Mouse (Mus musculus) ovary, postnatal 10 days (tissue): Measurements from ENCODE around the gene Tacc2.
"Not testable (repeated sequence)": the region's sequence is repeated elsewhere in the genome, so short reads cannot be mapped to it uniquely, and the experiment has no call there.

Experiments used
- DNase-seq: peaks from one replicate; pipeline ENCODE4 v3.0.0; 2022; ENCODE audit warnings: low spot score

Tacc2 gene

GRCm38 (mm10) chr7:130653036-130653555 lies 75.9 kb downstream of the Tacc2 start:
- no peak for DNase-seq

DNA sequence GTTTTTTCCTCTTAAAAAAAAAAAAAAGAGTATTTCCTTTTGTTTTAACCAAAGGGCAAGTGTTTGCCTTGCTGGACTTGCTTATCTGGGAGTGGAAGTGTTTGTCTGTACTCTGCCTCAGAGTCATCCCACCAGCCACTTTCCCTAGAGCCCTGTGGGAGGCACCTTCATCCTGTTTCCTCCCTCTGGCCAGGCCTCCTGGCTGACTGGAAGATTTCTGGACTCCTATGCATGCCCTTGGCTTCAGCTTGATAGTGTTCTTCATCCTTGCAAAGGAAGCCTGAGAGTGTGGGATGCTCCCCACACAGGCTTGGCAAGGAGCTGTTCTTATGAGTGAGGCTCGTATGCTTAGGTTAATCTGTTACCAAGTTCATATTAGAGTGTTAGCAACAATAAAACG lies 77.3 kb downstream of the Tacc2 start:
- DNase-seq: no peak

GRCm38 (mm10) chr7:130656965-130657364 lies 79.7 kb downstream of the Tacc2 start:
- no peak for DNase-seq

- no peak for DNase-seq
Observed at GRCm38 (mm10) chr7:130657751-130658150, 80.5 kb downstream of the Tacc2 start.

DNA sequence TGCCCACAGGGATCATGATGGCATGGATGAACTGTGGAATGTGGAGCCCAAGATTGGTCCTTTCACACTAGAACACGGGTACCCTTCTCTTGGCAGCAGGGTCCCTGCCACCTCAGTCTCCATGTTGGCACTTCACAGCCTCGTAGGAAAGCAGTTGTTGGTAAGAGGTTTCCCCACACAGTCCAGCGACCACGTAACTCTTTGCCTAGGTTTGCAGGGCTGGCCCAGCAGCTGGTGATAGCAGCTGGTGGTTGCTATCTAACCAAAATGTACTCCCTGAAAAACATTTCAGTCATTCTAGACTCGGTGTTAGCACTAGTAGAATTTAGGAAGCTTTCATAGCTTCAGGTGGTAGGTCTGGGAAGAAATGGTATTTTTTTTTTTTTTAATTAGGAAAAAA lies 81.9 kb downstream of the Tacc2 start:
- no peak for DNase-seq

- DNase-seq: no peak
Observed at GRCm38 (mm10) chr7:130662250-130662649, 85.0 kb downstream of the Tacc2 start.

GRCm38 (mm10) chr7:130662869-130663268 lies 85.6 kb downstream of the Tacc2 start:
- DNase-seq: no peak

DNA sequence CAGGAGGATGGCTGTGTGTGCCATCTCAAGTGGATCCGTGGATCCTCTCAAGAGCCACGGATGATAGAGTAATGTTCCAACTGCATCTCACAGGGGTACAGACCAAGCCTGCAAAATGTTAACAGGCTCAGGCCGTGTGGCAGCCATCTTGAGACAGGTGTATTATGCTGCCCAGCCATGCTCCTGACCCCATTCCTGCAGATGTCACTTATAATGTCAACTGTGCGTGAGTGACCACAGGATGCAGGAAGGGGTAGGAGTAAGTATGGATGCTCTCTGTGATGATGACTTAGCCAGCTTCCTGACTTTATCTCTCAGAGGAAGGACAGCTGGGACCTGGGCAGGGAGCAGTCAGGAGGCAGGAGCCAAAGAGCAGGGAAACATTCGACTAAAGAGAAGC lies 86.8 kb downstream of the Tacc2 start:
- no peak for DNase-seq

DNA sequence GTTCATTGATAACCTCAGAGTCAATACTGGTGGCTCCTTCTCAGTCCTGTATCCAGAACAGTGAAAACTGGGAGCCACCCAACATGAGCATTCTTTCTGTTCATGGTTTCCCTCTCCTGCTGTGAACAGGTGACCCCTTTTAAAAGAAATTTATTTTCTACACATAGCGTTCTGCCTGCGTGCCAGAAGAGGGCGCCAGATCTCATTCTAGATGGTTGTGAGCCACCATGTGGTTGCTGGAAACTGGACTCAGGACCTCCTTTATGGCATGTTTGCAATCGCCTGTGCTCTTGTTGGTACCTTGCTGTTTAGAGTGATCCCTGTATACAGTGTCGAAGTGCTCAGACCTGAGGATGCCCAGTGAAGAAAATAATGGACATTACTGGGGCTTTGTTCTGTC lies 87.4 kb downstream of the Tacc2 start:
- DNase-seq: no peak

DNA sequence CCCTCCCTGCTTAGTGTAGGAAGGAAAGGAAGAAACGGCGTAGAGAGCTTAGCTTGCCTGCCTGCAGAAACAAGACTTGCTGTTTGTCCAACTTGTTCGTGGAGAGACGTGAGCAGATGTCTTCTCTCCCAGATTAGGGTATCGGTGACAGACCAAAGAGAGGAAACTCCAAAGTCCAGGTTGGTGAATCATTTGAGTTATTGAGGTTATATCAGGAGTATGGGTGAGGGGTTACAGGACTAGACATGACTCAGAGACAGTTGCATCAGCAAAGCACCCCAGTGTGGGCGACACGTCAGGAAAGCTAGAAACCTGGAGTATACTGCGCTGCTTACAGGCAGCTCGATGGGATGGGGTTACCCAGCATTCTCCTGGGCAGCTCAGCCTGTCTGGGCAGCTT lies 88.1 kb downstream of the Tacc2 start:
- DNase-seq: no peak

DNA sequence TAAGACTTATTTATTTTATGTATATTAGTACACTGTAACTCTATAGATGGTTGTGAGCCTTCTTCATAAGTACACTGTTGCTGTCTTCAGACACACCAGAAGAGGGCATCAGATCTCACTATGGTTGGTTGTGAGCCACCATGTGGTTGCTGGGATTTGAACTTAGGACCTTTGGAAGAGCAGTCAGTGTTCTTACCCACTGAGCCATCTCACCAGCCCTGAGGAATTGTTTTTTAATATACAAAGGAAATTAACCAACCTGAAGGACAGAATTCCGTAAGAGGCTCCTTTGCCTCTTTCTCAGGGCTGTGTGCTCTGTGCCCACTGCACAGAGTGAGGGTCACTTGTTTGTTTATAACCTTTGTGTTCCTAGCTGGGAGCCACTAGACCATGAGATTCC lies 90.8 kb downstream of the Tacc2 start:
- not testable (repeated sequence) for DNase-seq

DNA sequence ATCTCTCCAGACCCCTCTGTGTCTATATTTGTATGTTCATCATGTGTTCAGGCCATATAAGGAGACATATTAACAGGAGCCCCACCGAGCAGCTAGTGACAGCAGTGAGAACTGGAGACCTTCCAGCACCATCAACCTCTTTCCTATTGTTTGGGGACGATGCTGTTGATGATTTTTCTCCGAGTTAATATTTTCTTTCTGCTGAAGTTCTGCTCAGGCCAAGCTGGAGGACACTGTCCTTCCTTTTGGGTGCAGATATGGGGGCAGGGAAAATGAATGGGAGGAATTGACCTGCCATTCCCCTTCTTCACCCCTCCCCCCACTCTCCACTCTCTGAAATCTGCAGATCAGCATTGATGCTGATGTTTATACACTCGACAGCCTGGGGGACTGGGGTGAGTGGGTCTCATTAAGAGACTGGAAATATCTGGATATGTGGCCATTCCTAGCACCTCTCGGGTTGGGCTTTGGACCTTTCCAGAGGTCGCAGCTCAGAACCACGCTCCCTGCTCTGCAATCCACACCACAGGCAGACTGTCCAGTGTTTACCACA lies 91.6 kb downstream of the Tacc2 start:
- DNase-seq: no peak

DNA sequence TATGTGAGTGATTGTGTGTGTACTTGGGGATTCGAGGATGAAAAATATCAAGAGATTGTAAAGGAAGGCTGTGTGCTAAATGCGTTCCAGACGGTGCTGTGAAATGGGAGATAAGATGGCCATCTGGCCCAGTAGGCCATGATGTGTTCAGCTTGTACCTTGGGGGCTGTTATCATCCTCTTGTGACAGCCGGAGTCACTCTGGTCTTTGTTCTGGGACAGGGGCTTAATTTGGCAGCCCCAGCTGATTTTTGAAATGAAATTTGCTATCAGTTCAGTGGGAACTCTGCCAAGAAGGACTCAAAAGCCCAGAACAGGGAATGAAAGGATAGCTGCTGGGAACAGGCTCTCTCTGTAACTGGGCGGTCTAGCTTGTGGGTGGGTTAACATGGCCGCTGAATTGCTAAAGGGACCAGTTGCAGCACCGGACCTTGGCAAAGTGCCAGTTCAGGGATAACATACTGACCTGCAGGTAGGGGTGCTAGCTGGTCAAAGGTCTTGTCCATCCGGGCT lies 92.2 kb downstream of the Tacc2 start:
- no peak for DNase-seq

DNA sequence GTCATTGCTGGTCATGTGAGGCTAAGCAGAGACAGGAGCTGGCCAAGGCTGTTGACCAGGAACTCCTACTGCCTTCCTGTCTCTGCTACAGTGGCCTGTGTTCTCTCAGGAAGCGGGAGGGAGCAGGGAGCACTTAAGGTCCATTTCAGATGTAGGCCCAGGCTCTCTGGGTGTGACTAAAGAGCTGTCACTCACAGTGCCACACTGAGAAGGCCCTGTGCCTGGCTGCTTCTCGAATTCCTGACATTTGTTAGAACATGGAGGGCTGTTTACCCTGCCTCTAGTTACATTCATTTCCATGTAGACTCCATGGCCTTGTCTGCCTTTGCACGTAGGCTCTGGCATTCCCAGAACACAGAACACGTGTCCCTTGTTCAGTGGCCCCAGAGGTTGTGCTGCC lies 93.1 kb downstream of the Tacc2 start:
- no peak for DNase-seq

DNA sequence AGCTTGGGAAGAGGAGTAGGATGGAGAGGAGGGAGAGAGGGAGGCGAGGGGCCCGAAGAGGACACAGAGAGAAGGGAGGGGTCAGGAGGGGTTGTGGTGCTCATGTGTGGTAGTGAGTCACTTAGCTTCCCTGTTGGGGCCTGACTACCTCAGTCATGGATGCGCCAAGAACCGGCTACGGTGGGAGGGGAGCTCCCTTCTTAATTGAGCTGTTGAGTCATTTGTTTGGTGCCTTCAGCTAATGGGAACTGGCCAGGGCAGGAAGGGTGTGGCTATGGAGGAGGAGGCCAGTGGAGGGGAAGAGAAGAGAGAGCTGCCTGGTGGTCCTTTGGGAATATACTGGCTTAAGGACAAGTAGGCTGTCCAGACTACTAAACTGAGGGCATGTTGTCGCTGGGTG lies 94.1 kb downstream of the Tacc2 start:
- no peak for DNase-seq

DNA sequence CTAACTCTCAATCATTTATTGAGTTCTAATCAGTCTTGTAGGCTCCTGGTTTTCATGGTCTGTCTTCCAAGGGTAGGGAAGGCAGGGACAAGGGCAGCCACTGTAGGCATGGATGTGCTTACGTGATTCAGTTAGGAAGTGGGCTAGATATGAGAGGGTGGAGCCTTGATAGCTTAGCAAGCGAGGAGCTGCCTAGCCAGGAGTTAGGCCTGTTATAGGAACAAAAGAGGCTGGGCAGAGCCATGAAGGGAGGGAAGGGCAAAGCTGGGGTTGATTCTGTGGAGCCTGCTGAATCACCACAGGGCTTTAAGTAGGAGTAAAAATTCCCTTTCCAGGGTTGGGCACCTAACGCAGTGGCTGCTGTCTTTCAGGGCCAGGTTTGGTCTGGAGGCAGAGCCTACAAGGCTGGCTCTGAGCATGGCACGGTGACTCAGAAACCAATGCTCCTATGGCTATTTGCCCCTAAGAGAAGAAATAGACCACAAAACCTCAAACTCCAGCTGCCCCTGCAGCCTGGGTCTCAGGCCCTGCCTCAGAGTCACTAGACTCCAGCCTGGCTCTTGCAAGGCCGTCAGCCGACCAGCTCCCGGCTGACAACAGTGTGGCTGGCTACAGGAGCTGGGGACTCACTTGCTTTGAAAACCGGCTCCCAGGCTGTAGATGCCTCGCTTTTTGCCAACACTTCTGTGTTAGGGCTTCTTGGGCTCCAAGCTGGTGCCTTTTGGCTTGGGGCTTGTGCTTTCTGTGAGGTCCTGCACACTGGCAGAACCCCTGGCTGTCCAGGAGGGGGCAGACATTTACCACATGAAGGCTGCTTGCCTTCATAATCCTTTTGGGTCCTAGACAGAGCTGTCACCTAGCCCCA lies 96.2 kb downstream of the Tacc2 start:
- DNase-seq: no peak

GRCm38 (mm10) chr7:130674526-130674925 lies 97.3 kb downstream of the Tacc2 start:
- no peak for DNase-seq

DNA sequence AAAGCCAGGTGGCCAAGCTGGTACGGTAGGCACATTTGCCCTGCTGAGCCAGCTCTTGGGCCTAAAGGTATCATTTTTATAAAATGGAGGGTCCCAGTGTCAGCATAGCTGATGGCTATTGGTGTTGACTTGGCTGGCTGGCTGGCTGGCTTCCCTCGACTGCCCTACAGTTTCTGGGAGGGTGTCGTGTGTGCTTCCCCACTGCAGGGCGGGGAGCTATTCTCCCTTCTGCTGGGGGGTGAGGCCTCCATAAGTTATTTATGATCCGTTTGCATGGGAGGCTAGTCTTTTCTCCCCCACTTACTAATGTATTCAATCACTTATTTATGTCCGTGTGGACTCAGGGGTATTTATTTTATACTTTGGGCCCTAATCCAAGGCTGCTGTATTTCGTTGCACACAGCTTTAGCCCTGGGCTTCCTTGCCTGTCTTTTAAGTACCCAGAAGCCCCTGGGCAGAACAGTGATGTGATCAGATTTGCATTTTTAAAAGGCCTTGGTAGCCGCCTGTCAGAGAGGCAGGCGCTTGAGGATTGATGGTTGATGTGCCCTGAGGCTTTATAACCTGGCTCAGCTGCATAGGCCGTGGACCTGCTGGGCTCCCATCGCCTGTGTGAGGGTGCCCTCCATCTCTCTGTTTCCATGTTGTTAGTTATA lies 99.8 kb downstream of the Tacc2 start:
- DNase-seq: no peak

DNA sequence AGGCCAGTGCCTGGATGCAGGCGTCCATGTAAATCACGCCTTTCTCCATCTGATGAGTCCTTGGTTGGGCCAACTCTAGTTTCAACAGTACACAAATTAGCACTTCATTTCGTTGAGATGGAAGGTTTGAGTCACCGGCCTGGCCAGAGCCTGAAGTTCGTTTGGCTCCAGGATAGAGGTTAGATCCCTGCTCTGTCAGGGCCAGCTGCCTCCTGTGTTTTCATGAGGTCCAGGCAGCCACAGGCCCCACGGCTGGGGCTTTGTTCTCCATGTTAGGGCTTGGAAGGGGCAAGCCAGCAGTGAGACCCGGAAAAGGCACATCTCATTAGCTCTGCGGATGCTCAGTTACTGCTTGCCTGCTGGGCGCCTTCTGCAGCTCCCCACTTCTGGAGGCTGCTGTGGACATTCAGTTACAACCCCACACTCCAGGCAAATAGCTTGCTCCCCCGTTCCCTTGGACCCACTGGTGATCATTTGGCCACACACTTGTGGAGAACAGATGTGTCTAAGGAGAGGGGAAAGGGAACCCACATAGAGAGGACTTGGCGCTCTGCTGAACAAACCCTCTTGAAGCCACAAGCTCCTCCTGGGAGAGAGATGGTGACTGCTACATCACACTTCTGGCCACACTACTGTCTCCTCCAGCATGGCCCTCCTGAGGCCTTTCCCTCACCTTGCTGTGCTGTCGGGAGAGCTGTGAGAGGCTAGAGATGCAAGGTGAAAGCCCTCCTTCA lies 100.5 kb downstream of the Tacc2 start:
- no peak for DNase-seq

DNA sequence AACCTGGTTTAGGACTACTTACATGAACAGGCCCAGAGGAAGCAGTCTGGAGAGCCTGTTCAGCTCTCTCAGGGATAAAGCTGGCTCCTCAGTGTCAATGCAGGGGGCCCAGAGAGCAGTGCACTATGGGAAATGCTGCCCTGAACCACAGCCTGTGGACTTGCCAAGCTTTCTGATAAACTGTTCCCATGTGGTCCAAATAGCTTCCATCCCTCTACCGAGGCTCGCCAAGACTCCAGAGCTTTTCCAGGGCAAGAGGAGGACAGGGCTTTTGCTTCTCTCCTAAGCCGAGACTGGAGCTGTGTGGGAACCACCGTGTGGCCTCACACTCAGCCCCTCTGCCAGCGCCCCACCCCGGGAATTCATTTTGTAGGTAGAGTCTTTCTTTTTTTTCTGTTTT lies 101.2 kb downstream of the Tacc2 start:
- no peak for DNase-seq

DNA sequence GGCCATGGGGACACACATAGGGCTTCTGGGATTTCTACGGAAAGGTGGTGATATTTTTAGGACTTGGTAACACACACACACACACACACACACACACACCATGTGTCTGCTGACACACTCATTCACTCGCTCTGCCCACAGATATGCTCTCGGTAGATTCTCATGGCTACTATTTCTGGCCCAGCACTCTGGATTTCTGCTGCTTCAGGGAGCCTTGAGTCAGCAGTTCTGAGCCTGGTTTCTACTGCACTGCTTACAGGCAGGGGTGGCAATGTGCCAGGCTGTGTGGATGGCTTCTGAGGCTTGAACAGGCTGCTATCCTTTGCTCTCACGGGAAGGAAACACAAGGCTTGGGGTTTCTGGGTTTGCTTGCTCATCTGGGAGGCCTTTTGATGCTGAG lies 104.6 kb downstream of the Tacc2 start:
- no peak for DNase-seq

GRCm38 (mm10) chr7:130688601-130689000 lies 111.4 kb downstream of the Tacc2 start:
- no peak for DNase-seq
